Comparison of ENCODE assay signal across 24 mouse cellular contexts in the genomic region with DNA sequence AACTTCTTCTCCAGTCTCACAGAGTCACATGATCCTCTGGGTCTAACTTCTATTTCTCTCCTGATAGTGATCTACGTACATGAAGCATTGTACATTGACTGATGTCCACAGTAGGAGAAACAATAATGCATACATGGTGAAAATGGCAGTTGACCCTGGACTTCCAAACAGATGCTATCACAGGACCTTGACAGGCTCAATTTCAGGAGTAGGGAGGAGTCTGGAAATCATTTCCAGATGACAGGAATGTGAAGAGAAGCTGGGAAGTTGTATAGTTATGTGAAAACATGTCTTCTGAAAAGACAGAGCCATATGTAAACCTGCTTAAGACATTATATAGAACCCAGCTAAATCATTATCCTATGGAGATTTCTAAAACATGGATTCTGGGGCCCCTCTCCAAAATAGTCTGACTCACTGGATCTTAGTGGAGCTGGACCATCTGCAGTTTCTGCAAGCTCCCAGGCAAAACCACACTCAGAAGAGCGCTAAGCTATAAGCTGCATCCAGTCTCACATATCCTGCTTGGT.
DNase-seq lines count a peak whose midpoint lies in the region; ATAC-seq and TF ChIP-seq lines count a peak whose summit lies in the region.
"Had no signal": no experiment of that assay in that cellular context is flagged by ENCODE, and none has a peak within 500 bp of the region (broad histone marks: within the 10 kb centered on the region; RNA-seq: fewer than 3 reads in every experiment).

No protein-coding gene starts in this region.

- no peak overlapping the region for H3K9ac ChIP-seq in embryonic facial prominence, embryonic 11.5 days (replicated peaks; ENCODE audit: low read length)
- no peak overlapping the region for H3K9ac ChIP-seq in limb, embryonic 14.5 days (ENCODE audit: low read depth, low read length, severe bottlenecking)
- H3K9ac ChIP-seq: embryonic facial prominence, embryonic 15.5 days; forebrain, embryonic 15.5 days; heart, embryonic 15.5 days; hindbrain, embryonic 14.5 days had no signal

- no peaks in the 10 kb centered on the region for H3K9me3 ChIP-seq in embryonic facial prominence, embryonic 11.5 days (replicated peaks; ENCODE audit: control insufficient read depth, low read length)
- H3K9me3 ChIP-seq in limb, embryonic 14.5 days (ENCODE audit: control insufficient read depth, low read length) = no peaks in the 10 kb centered on the region
- H3K9me3 ChIP-seq: embryonic facial prominence, embryonic 15.5 days; forebrain, embryonic 15.5 days; heart, embryonic 15.5 days had no signal

- H3K4me1 ChIP-seq in embryonic facial prominence, embryonic 11.5 days (ENCODE audit: control insufficient read depth, insufficient read depth, low read length) = no peaks in the 10 kb centered on the region
- 0 out of 2 replicates have a peak, but pooled peaks cover 6% of the 10 kb centered on the region for H3K4me1 ChIP-seq in limb, embryonic 14.5 days (ENCODE audit: control insufficient read depth, insufficient read depth, low read length)
- no peaks in the 10 kb centered on the region for H3K4me1 ChIP-seq in thymus, adult 2 months (replicated peaks; ENCODE audit: control insufficient read depth, insufficient read depth, low read length)
- H3K4me1 ChIP-seq: embryonic facial prominence, embryonic 15.5 days; forebrain, embryonic 15.5 days; heart, embryonic 15.5 days had no signal

- TF ChIP-seq POLR2A in limb, embryonic 14.5 days (IDR thresholded peaks at IDR 0.05; ENCODE audit: borderline replicate concordance, extremely low read depth, insufficient read depth, insufficient read length) = no peak
- no peak for TF ChIP-seq POLR2A in thymus, adult 2 months (IDR thresholded peaks at IDR 0.05; ENCODE audit: control insufficient read depth, extremely low read depth, insufficient read depth, low read length, poor library complexity)

- peak; percentile 13 for DNase-seq in layer of hippocampus, adult 9-11 months
- no peak for DNase-seq in layer of hippocampus, adult 2 months (ENCODE audit: low spot score in 2 of 2)
- peak; percentile 64 for DNase-seq in embryo, embryonic 10.5 days (ENCODE audit: low spot score)
- peak; percentile 74 for DNase-seq in embryonic facial prominence, embryonic 11.5 days (ENCODE audit: low spot score)
- peak; percentile 23 for DNase-seq in limb, embryonic 14.5 days (ENCODE audit: low spot score)
- DNase-seq in B cell, adult 2 months = no peak
- DNase-seq in thymus, adult 2 months = no peak
- DNase-seq in gastrocnemius, postnatal 4 days (ENCODE audit: low spot score in 2 of 2) = no peak
- DNase-seq: adrenal gland, adult 8-10 months; adrenal gland, postnatal 36 days; cerebellum, adult 11 months; cerebellum, adult 8-10 months; cerebellum, postnatal 14 days; gastrocnemius, postnatal 10 days; heart, adult 2 months; heart, postnatal 14 days; kidney, adult 2 months had no signal

- H3K4me3 ChIP-seq in layer of hippocampus, adult 2 months = no peak overlapping the region
- no peak overlapping the region for H3K4me3 ChIP-seq in embryonic facial prominence, embryonic 11.5 days (ENCODE audit: low read depth, low read length)
- H3K4me3 ChIP-seq in limb, embryonic 14.5 days (replicated peaks; ENCODE audit: low read length) = no peak overlapping the region
- no peak overlapping the region for H3K4me3 ChIP-seq in thymus, adult 2 months (ENCODE audit: control insufficient read depth, insufficient read depth, low read length)
- H3K4me3 ChIP-seq: embryonic facial prominence, embryonic 15.5 days; erythroblast, embryonic 14.5 days; forebrain, embryonic 15.5 days; heart, adult 2 months; heart, embryonic 15.5 days had no signal

- H3K36me3 ChIP-seq in embryonic facial prominence, embryonic 11.5 days (replicated peaks; ENCODE audit: control insufficient read depth, insufficient read depth, low read depth, low read length) = no peaks in the 10 kb centered on the region
- no peaks in the 10 kb centered on the region for H3K36me3 ChIP-seq in limb, embryonic 14.5 days (ENCODE audit: control insufficient read depth, insufficient read depth, low read length)
- H3K36me3 ChIP-seq in thymus, adult 2 months (ENCODE audit: control insufficient read depth, insufficient read depth, low read length) = no peaks in the 10 kb centered on the region
- H3K36me3 ChIP-seq: embryonic facial prominence, embryonic 15.5 days; forebrain, embryonic 15.5 days; heart, embryonic 15.5 days had no signal

- no peak overlapping the region for H3K4me2 ChIP-seq in embryonic facial prominence, embryonic 11.5 days (ENCODE audit: low read depth, low read length)
- H3K4me2 ChIP-seq in limb, embryonic 14.5 days (replicated peaks; ENCODE audit: low read depth, low read length, severe bottlenecking) = no peak overlapping the region
- H3K4me2 ChIP-seq: embryonic facial prominence, embryonic 15.5 days; forebrain, embryonic 15.5 days; heart, embryonic 11.5 days; heart, embryonic 15.5 days; hindbrain, embryonic 14.5 days had no signal

- WGBS in embryonic facial prominence, embryonic 11.5 days = 49% methylated on average over 2 of the region's 2 CpGs
- 61% methylated on average over 2 of the region's 2 CpGs for WGBS in limb, embryonic 14.5 days
- 94% methylated on average over 2 of the region's 2 CpGs for WGBS in thymus, adult 2 months

- TF ChIP-seq CTCF in layer of hippocampus, adult 2 months (conservative IDR thresholded peaks at IDR 0.05) = no peak
- no peak for TF ChIP-seq CTCF in thymus, adult 2 months (IDR thresholded peaks at IDR 0.05; ENCODE audit: borderline replicate concordance, control insufficient read depth, extremely low read depth, insufficient read depth, low read length, poor library complexity)

- H3K27me3 ChIP-seq in embryonic facial prominence, embryonic 11.5 days (ENCODE audit: control insufficient read depth, insufficient read depth, low read length) = no peaks in the 10 kb centered on the region
- no peaks in the 10 kb centered on the region for H3K27me3 ChIP-seq in limb, embryonic 14.5 days (ENCODE audit: control insufficient read depth, insufficient read depth, low read length)
- H3K27me3 ChIP-seq in thymus, adult 2 months (ENCODE audit: control insufficient read depth, insufficient read depth, low read length) = no peaks in the 10 kb centered on the region
- H3K27me3 ChIP-seq: embryonic facial prominence, embryonic 15.5 days; forebrain, embryonic 15.5 days; heart, embryonic 15.5 days had no signal

- no peak for ATAC-seq in embryonic facial prominence, embryonic 11.5 days (replicated peaks; ENCODE audit: insufficient number of reproducible peaks, low FRiP score, low TSS enrichment, low read depth)
- peak; percentile 60; the same call in 1 of the 2 replicates for ATAC-seq in limb, embryonic 14.5 days (ENCODE audit: low FRiP score, low read depth)
- ATAC-seq: forebrain, embryonic 15.5 days; intestine, embryonic 16.5 days had no signal

- no peak overlapping the region for H3K27ac ChIP-seq in layer of hippocampus, adult 2 months
- no peak overlapping the region for H3K27ac ChIP-seq in embryonic facial prominence, embryonic 11.5 days (replicated peaks; ENCODE audit: low read depth, low read length)
- H3K27ac ChIP-seq in limb, embryonic 14.5 days (replicated peaks; ENCODE audit: low read depth, low read length) = no peak overlapping the region
- no peak overlapping the region for H3K27ac ChIP-seq in thymus, adult 2 months (ENCODE audit: control insufficient read depth, insufficient read depth, low read length)
- H3K27ac ChIP-seq: embryonic facial prominence, embryonic 15.5 days; forebrain, embryonic 15.5 days; heart, adult 2 months; heart, embryonic 15.5 days; hindbrain, embryonic 14.5 days had no signal

Comparison
In these comparisons a context has a peak if more than half of its experiments do, and no peak if none do; other contexts are left out.
1. DNase-seq: peak in layer of hippocampus, adult 9-11 months (single experiment), embryo, embryonic 10.5 days (single experiment), embryonic facial prominence, embryonic 11.5 days (single experiment) and limb, embryonic 14.5 days (single experiment); none in layer of hippocampus, adult 2 months (0 of 2), B cell, adult 2 months (0 of 2), thymus, adult 2 months (single experiment) and gastrocnemius, postnatal 4 days (0 of 2).